Mouse (Mus musculus) ES-E14 (cell line): ENCODE data around the gene Azin2. TPM values are rescaled to one million over a fixed set of nuclear protein-coding genes. Genes with fewer than 3 reads are reported as not detected.

Source experiments
- DNase-seq: peaks from one replicate; pipeline ENCODE4 v3.0.0-alpha.2; 2013; ENCODE audit warnings: low read depth, low spot score
- H3K27ac ChIP-seq: 2 replicates; pipeline ENCODE4 v1.5.1; 2012; ENCODE audit warnings: low read depth, mild to moderate bottlenecking, low read length, moderate library complexity, mixed read lengths; ENCODE audit not compliant: poor library complexity, insufficient read depth, severe bottlenecking
- H3K36me3 ChIP-seq: 2 replicates; pipeline ENCODE4 v1.6.1; 2012; ENCODE audit warnings: mild to moderate bottlenecking, low read length, moderate library complexity, mixed read lengths; ENCODE audit not compliant: control insufficient read depth, poor library complexity, insufficient read depth, severe bottlenecking
- H3K4me1 ChIP-seq, 2 experiments: fragments of 150-350 bp in 1 of 2; sonication (generic) in 1 of 2; 2 replicates each; pipeline ENCODE4 v1.6.1; 2012; ENCODE audit warnings: low read length in 2 of 2, mild to moderate bottlenecking in 1 of 2, mixed read lengths in 1 of 2; ENCODE audit not compliant: control insufficient read depth in 2 of 2, insufficient read depth in 2 of 2, poor library complexity in 1 of 2
- H3K4me3 ChIP-seq, 2 experiments: fragments of 150-350 bp in 1 of 2; sonication (generic) in 1 of 2; 2 replicates each; pipeline ENCODE4 v1.5.1; 2012; ENCODE audit warnings: low read length in 2 of 2, low read depth in 1 of 2, mild to moderate bottlenecking in 1 of 2, mixed read lengths in 1 of 2; ENCODE audit not compliant: insufficient read depth in 1 of 2, poor library complexity in 1 of 2, severe bottlenecking in 1 of 2
- H3K9ac ChIP-seq: 2 replicates; pipeline ENCODE4 v1.6.1; 2012; ENCODE audit warnings: low read depth, mild to moderate bottlenecking, low read length, mixed read lengths; ENCODE audit not compliant: poor library complexity, insufficient read depth, severe bottlenecking
- H3K9me3 ChIP-seq: fragments of 150-350 bp; sonication (generic); 2 replicates; pipeline ENCODE4 v1.6.1; 2012; ENCODE audit warnings: low read depth, mild to moderate bottlenecking, low read length; ENCODE audit not compliant: control insufficient read depth, insufficient read depth
- CHD2 ChIP-seq: IDR thresholded peaks from 2 replicates; pipeline ENCODE4 v1.6.1; 2014; ENCODE audit warnings: mild to moderate bottlenecking, low read depth, low read length, inconsistent platforms
- HCFC1 ChIP-seq: IDR thresholded peaks from 2 replicates; pipeline ENCODE4 v1.6.1; 2012; ENCODE audit warnings: low read length, inconsistent platforms, borderline replicate concordance; ENCODE audit not compliant: insufficient read depth
- MAFK ChIP-seq: IDR thresholded peaks from 2 replicates; pipeline ENCODE4 v1.6.1; 2014; ENCODE audit warnings: mild to moderate bottlenecking, low read depth, low read length, inconsistent platforms; ENCODE audit not compliant: insufficient read depth
- ZC3H11A ChIP-seq: IDR thresholded peaks from 2 replicates; pipeline ENCODE4 v1.6.1; 2012; ENCODE audit warnings: low read depth, mild to moderate bottlenecking, inconsistent platforms, low read length, borderline replicate concordance
- ZNF384 ChIP-seq: IDR thresholded peaks from 2 replicates; pipeline ENCODE4 v1.6.1; 2012; ENCODE audit warnings: low read depth, low read length, inconsistent platforms
- in situ Hi-C, 2 experiments: fragments of 600-800 bp; cut with MboI; formaldehyde crosslinking; loops; one replicate each; pipeline ENCODE4 v1.15.1; 2025; ENCODE audit warnings: low sequenced_read_pairs in 2 of 2, inconsistent platforms in 1 of 2; ENCODE audit not compliant: unreplicated experiment in 2 of 2
- total RNA-seq: library from RNA; depleted of rRNA; stranded (reverse); fragments of 300-350 nt; gene quantifications from 2 replicates; pipeline ENCODE4 v1.2.3, GENCODE M21; 2012

The Azin2 gene
- total RNA-seq, 1 experiment = 16.0 TPM

- peak; percentile 74 for DNase-seq
- H3K9ac ChIP-seq = no peak overlapping the region
- peaks cover 6 to 34% of the 10 kb centered on the region in 2 experiments; a peak in 3 of 4 replicates for H3K4me1 ChIP-seq
- no peak overlapping the region for H3K27ac ChIP-seq
- in situ Hi-C loops = no loop called here
- no peaks in the 10 kb centered on the region for H3K36me3 ChIP-seq
- no peak overlapping the region for H3K4me3 ChIP-seq
- H3K9me3 ChIP-seq = no peaks in the 10 kb centered on the region
- no peak for TF ChIP-seq ZC3H11A
Observed at GRCm38 (mm10) chr4:128948137-128948674, 14.0 kb downstream of the Azin2 start.

GRCm38 (mm10) chr4:128947326-128947933, 14.8 kb downstream of the Azin2 start:
- H3K36me3 ChIP-seq = no peaks in the 10 kb centered on the region
- no peak overlapping the region for H3K9ac ChIP-seq
- no peak overlapping the region for H3K27ac ChIP-seq
- no peaks in the 10 kb centered on the region for H3K9me3 ChIP-seq
- TF ChIP-seq HCFC1 (no peak), CHD2 (no peak), MAFK (no peak), ZNF384 (no peak), ZC3H11A (no peak)
- H3K4me3 ChIP-seq = no peak overlapping the region
- peaks cover 6 to 35% of the 10 kb centered on the region in 2 experiments; a peak in 3 of 4 replicates for H3K4me1 ChIP-seq
- peak; percentile 47 for DNase-seq
- in situ Hi-C loops = no loop called here

GRCm38 (mm10) chr4:128946736-128947135, 15.5 kb downstream of the Azin2 start:
- H3K4me3 ChIP-seq = no peak overlapping the region
- no peak overlapping the region for H3K27ac ChIP-seq
- no peaks in the 10 kb centered on the region for H3K36me3 ChIP-seq
- TF ChIP-seq CHD2 (no peak), ZC3H11A (no peak), MAFK (no peak), ZNF384 (no peak), HCFC1 (no peak)
- H3K9me3 ChIP-seq = no peaks in the 10 kb centered on the region
- in situ Hi-C loops = no loop called here
- DNase-seq = no peak
- H3K9ac ChIP-seq = no peak overlapping the region
- peaks cover 6 to 35% of the 10 kb centered on the region in 2 experiments; a peak in 3 of 4 replicates for H3K4me1 ChIP-seq

GRCm38 (mm10) chr4:128942346-128942745, 19.9 kb downstream of the Azin2 start:
- no peaks in the 10 kb centered on the region for H3K36me3 ChIP-seq
- in situ Hi-C loops = no loop called here
- H3K27ac ChIP-seq = no peak overlapping the region
- TF ChIP-seq CHD2 (no peak), MAFK (no peak), ZC3H11A (no peak), ZNF384 (no peak), HCFC1 (no peak)
- H3K9me3 ChIP-seq = no peaks in the 10 kb centered on the region
- DNase-seq = no peak
- H3K4me1 ChIP-seq = peaks cover 2 to 11% of the 10 kb centered on the region in 2 experiments; a peak in 3 of 4 replicates
- H3K9ac ChIP-seq = no peak overlapping the region
- no peak overlapping the region for H3K4me3 ChIP-seq
